Mouse (Mus musculus) embryonic facial prominence, embryonic 14.5 days (tissue): Measurements from ENCODE around the gene Smarca5. TPM values are rescaled to one million over a fixed set of nuclear protein-coding genes. Genes with fewer than 3 reads are reported as not detected.

Experiments used
- ATAC-seq: fragments of 200-750 bp; cut with Nextera tagmentation; 2 replicates; pipeline ENCODE4 v1.8.0; 2017; ENCODE audit warnings: low read depth, moderate number of reproducible peaks, moderate TSS enrichment
- DNase-seq: peaks from one replicate; pipeline ENCODE4 v3.0.0-alpha.2; 2015; ENCODE audit warnings: low spot score
- H3K27ac ChIP-seq: fragments of 300-500 bp; sonication (generic); replicated peaks from 2 replicates; pipeline ENCODE4 v1.5.1; 2014; ENCODE audit warnings: low read depth, mild to moderate bottlenecking, low read length, moderate library complexity
- H3K27me3 ChIP-seq: fragments of 300-500 bp; sonication (generic); replicated peaks from 2 replicates; pipeline ENCODE4 v1.6.1; 2014; ENCODE audit warnings: low read length; ENCODE audit not compliant: control insufficient read depth, insufficient read depth
- H3K36me3 ChIP-seq: fragments of 300-500 bp; sonication (generic); 2 replicates; pipeline ENCODE4 v1.6.1; 2014; ENCODE audit warnings: low read length, mixed read lengths; ENCODE audit not compliant: control insufficient read depth, insufficient read depth
- H3K4me1 ChIP-seq: fragments of 300-500 bp; sonication (generic); 2 replicates; pipeline ENCODE4 v1.6.1; 2014; ENCODE audit warnings: antibody characterized with exemption, low read length; ENCODE audit not compliant: control insufficient read depth, insufficient read depth
- H3K4me2 ChIP-seq: fragments of 300-500 bp; sonication (generic); 2 replicates; pipeline ENCODE4 v1.6.1; 2014; ENCODE audit warnings: low read depth, mild to moderate bottlenecking, low read length, moderate library complexity, mixed read lengths
- H3K4me3 ChIP-seq: fragments of 300-500 bp; sonication (generic); 2 replicates; pipeline ENCODE4 v1.5.1; 2014; ENCODE audit warnings: low read depth, mild to moderate bottlenecking, low read length
- H3K9ac ChIP-seq: fragments of 300-500 bp; sonication (generic); 2 replicates; pipeline ENCODE4 v1.6.1; 2014; ENCODE audit warnings: low read depth, mild to moderate bottlenecking, low read length, moderate library complexity, mixed read lengths
- H3K9me3 ChIP-seq: fragments of 300-500 bp; sonication (generic); 2 replicates; pipeline ENCODE4 v1.6.1; 2016; ENCODE audit warnings: low read length; ENCODE audit not compliant: control insufficient read depth
- WGBS: fragments of 180-500 bp; shearing (Covaris S2); extraction: QIAGEN DNeasy Blood & Tissue Kit; methylation state at CpG from one replicate; pipeline ENCODE4 v1.1.7; 2014; 5-methylcytosine and 5-hydroxymethylcytosine counted together
- polyA plus RNA-seq: library from polyadenylated mRNA; unstranded; fragments of >200 nt; fragmentation: Nextera tagmentation; extraction: Ambion mirVana; gene quantifications from 2 replicates; pipeline ENCODE4 v1.2.1, GENCODE M21; 2014

The Smarca5 gene
- polyA plus RNA-seq, 1 experiment from 2014 or later, result 77.3 TPM

GRCm38 (mm10) chr8:80753017-80753715, 13.9 kb upstream of the Smarca5 start:
- Histone ChIP-seq H3K36me3 (no peaks in the 10 kb centered on the region), H3K27ac (no peak overlapping the region), H3K4me3 (no peak overlapping the region), H3K27me3 (no peaks in the 10 kb centered on the region), H3K4me2 (no peak overlapping the region), H3K9me3 (no peaks in the 10 kb centered on the region), H3K9ac (no peak overlapping the region), H3K4me1 (no peaks in the 10 kb centered on the region)
- ATAC-seq (peak; percentile 80), DNase-seq (peak; percentile 89)
- 28% methylated on average over 9 of the region's 9 CpGs for WGBS

DNA sequence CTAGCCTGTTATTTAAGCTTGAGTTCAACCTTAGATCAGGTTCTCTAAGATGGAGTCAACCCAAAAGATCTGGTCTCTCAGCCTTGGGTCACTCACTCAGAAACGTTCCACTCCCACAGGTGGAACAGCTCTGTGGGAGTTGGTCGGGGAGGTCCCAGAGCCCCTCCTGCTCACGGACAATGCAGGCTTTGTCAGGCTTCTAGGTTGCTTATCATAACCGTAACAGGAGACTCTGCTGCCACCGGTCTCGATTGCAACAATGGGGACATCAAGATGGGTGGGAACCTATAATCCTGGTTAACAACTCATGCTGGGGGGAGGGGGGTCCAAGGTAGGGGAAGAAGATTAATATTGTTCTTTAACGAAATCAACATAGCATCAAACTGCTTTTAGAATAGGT, 13.1 kb upstream of the Smarca5 start:
- WGBS, result 45% methylated on average over 7 of the region's 7 CpGs
- H3K27ac ChIP-seq, result no peak overlapping the region
- H3K4me2 ChIP-seq, result no peak overlapping the region
- no peaks in the 10 kb centered on the region for H3K36me3 ChIP-seq
- DNase-seq, result no peak
- H3K9me3 ChIP-seq, result no peaks in the 10 kb centered on the region
- no peak overlapping the region for H3K4me3 ChIP-seq
- no peak overlapping the region for H3K9ac ChIP-seq
- ATAC-seq, result no peak
- H3K27me3 ChIP-seq, result no peaks in the 10 kb centered on the region
- no peaks in the 10 kb centered on the region for H3K4me1 ChIP-seq

DNA sequence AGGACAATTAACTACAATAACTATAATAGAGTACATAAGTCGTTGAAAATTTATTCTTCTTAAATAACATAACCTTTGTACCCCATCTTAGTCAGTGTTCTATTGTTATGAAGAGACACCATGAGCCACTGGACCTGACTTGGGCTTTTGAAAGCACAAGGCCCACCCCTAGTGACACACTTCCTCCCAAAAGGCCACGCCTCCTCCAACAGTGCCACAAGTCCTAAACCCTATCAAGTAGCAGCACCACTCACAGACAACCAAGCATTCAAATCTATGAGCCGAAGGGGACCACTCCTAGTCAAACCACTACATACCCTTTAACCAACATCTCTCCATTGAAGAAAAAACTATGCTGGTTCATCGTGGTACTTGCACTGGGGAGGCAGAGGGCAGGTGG, 9.8 kb upstream of the Smarca5 start:
- Histone ChIP-seq H3K4me2 (no peak overlapping the region), H3K27ac (no peak overlapping the region), H3K9me3 (no peaks in the 10 kb centered on the region), H3K4me1 (no peaks in the 10 kb centered on the region), H3K27me3 (no peaks in the 10 kb centered on the region), H3K9ac (no peak overlapping the region), H3K36me3 (no peaks in the 10 kb centered on the region), H3K4me3 (no peak overlapping the region)
- ATAC-seq (no peak), DNase-seq (no peak)
- WGBS, result 86% methylated on average over 4 of the region's 4 CpGs

- DNase-seq, result no peak
- H3K4me2 ChIP-seq, result peak overlapping the region; percentile 57
Observed at GRCm38 (mm10) chr8:80739932-80740331, 635 bp upstream of the Smarca5 start.

GRCm38 (mm10) chr8:80738388-80739154, 726 bp downstream of the Smarca5 start:
- H3K9ac ChIP-seq, result peak overlapping the region; percentile 97
- under 1% methylated on average over 31 of the region's 84 CpGs for WGBS
- peak overlapping the region; percentile 95 for H3K4me3 ChIP-seq
- peak overlapping the region; percentile 99 for H3K27ac ChIP-seq
- no peaks in the 10 kb centered on the region for H3K27me3 ChIP-seq
- H3K4me1 ChIP-seq, result peaks cover 6% of the 10 kb centered on the region
- peaks cover 18% of the 10 kb centered on the region for H3K36me3 ChIP-seq
- DNase-seq, result peak; percentile 83
- peak; percentile 77 for ATAC-seq
- H3K4me2 ChIP-seq, result peak overlapping the region; percentile 64
- no peaks in the 10 kb centered on the region for H3K9me3 ChIP-seq

More at GRCm38 (mm10) chr8:80739932-80740331, 635 bp upstream of the Smarca5 start:
- Histone ChIP-seq H3K27ac (peak overlapping the region; percentile 93), H3K9me3 (no peaks in the 10 kb centered on the region), H3K36me3 (peaks cover 11% of the 10 kb centered on the region), H3K9ac (peak overlapping the region; percentile 70), H3K27me3 (no peaks in the 10 kb centered on the region), H3K4me1 (peaks cover 6% of the 10 kb centered on the region), H3K4me3 (peak overlapping the region; percentile 95)
- 18% methylated on average over 14 of the region's 14 CpGs for WGBS
- 0 out of 2 replicates have a peak, but pooled peaks have one; percentile 16 for ATAC-seq

DNA sequence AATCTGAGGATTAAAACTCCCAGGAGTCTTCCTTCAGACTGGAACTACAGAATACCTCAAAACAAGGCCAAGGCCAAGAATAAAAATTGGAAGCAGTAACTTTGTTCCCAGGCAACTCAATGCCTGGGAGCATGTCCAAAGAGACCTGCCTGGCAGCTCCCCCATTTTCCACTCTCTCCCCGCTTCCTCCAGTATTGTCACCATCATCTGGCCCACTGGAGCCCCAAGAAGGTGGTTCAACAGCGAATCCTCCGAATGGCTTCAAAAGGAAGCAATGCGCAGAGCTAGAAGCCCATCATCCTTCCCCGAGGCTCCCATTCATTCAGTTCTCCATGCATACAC, 1.3 kb downstream of the Smarca5 start:
- Histone ChIP-seq H3K4me2 (peak overlapping the region; percentile 64), H3K4me1 (peaks cover 6% of the 10 kb centered on the region), H3K9ac (peak overlapping the region; percentile 97), H3K27ac (peak overlapping the region; percentile 99), H3K36me3 (peaks cover 22% of the 10 kb centered on the region), H3K4me3 (peak overlapping the region; percentile 95), H3K27me3 (no peaks in the 10 kb centered on the region), H3K9me3 (no peaks in the 10 kb centered on the region)
- ATAC-seq (no peak), DNase-seq (no peak)
- WGBS, result 1% methylated on average over 5 of the region's 5 CpGs

GRCm38 (mm10) chr8:80732326-80732725, 7.0 kb downstream of the Smarca5 start:
- H3K27ac ChIP-seq, result no peak overlapping the region
- peaks cover under 1% of the 10 kb centered on the region; the same call in 1 of the 2 replicates for H3K4me1 ChIP-seq
- H3K4me3 ChIP-seq, result no peak overlapping the region
- no peak overlapping the region for H3K9ac ChIP-seq
- ATAC-seq, result no peak
- H3K27me3 ChIP-seq, result no peaks in the 10 kb centered on the region
- DNase-seq, result no peak
- H3K4me2 ChIP-seq, result no peak overlapping the region
- H3K9me3 ChIP-seq, result no peaks in the 10 kb centered on the region
- H3K36me3 ChIP-seq, result peaks cover 68% of the 10 kb centered on the region

- Histone ChIP-seq H3K27ac (no peak overlapping the region), H3K36me3 (peaks cover 76% of the 10 kb centered on the region), H3K4me1 (no peaks in the 10 kb centered on the region), H3K9ac (no peak overlapping the region), H3K27me3 (no peaks in the 10 kb centered on the region), H3K9me3 (0 out of 2 replicates have a peak, but pooled peaks cover 5% of the 10 kb centered on the region), H3K4me2 (no peak overlapping the region), H3K4me3 (no peak overlapping the region)
- ATAC-seq (no peak), DNase-seq (no peak)
- 86% methylated on average over 1 of the region's 1 CpGs for WGBS
Observed at GRCm38 (mm10) chr8:80714461-80714860, 24.8 kb downstream of the Smarca5 start.
